Mouse (Mus musculus) adrenal gland, postnatal 10 days (tissue): ENCODE data around the gene Slco1a6. TPM values are rescaled to one million over a fixed set of nuclear protein-coding genes. Genes with fewer than 3 reads are reported as not detected.

Experiments
- DNase-seq: peaks from one replicate; pipeline ENCODE4 v3.0.0; 2021; ENCODE audit warnings: mixed read lengths
- total RNA-seq, 2 experiments: library from RNA; stranded (reverse); gene quantifications; 2 replicates each; pipeline ENCODE4 v1.2.3; 2021

Slco1a6 gene
- total RNA-seq, 2 experiments from 2014 or later: 0.76 TPM; not detected in 1

DNA sequence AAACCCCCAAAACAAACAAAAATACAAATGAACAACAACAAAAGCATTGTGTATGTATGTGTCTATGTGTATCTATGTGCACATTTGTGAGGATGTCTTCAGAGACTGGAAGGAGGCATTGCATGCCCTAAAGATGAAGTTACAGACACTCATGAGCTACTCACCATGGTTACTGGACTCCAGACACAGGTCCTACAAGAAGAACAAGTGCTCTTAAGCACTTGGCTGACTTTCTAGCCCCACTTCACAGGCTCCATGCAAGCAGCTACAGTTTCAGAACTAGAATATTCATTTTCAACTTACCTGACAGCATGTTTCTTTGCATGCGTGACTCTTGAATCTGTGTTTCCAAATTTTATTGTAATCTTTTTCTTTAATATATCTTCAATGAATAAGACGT, 172.6 kb downstream of the Slco1a6 start:
- no peak for DNase-seq

Other genes starting within 250 kb of the Slco1a6 start
- not detected for gene Gm6614, start 197.1 kb downstream of the Slco1a6 start, total RNA-seq
- not detected for gene Iapp, start 89.9 kb upstream of the Slco1a6 start, total RNA-seq
- gene Slco1a5, start 114.5 kb upstream of the Slco1a6 start, total RNA-seq: not detected
- 10 to 100 TPM in 1 of 2 experiments, 1 to 10 TPM in 1; 9.6 to 14.7 TPM for gene Pyroxd1, start 137.1 kb upstream of the Slco1a6 start, total RNA-seq
- gene Recql, start 178.6 kb upstream of the Slco1a6 start, total RNA-seq: 10 to 100 TPM; 13.9 to 17.8 TPM
- gene Golt1b, start 178.7 kb upstream of the Slco1a6 start, total RNA-seq: 10 to 100 TPM; 32.5 to 35.0 TPM
- under 1 TPM in 1 of 2 experiments, not detected in 1; 0.18 TPM for gene Spx, start 204.9 kb upstream of the Slco1a6 start, total RNA-seq